Mouse (Mus musculus): Measurements from ENCODE around the gene Pon1.

Pon1 gene

GRCm38 (mm10) chr6:5177967-5178891 is 15.5 kb downstream of the Pon1 start:
- peak; percentile 55 for DNase-seq

GRCm38 (mm10) chr6:5174179-5174812 is 19.4 kb downstream of the Pon1 start:
- DNase-seq = no peak

GRCm38 (mm10) chr6:5172571-5172970 is 21.2 kb downstream of the Pon1 start:
- no peak for DNase-seq

- DNase-seq = no peak
These were observed 22.3 kb downstream of the Pon1 start for GRCm38 (mm10) chr6:5171418-5171817.

- DNase-seq = no peak
These were observed 25.6 kb downstream of the Pon1 start for GRCm38 (mm10) chr6:5168158-5168557.

GRCm38 (mm10) chr6:5167051-5167677 is 26.6 kb downstream of the Pon1 start:
- DNase-seq = peak; percentile 44

- no peak for DNase-seq
These were observed 28.9 kb downstream of the Pon1 start for GRCm38 (mm10) chr6:5164855-5165254.

GRCm38 (mm10) chr6:5163507-5164144 is 30.1 kb downstream of the Pon1 start:
- no peak for DNase-seq

GRCm38 (mm10) chr6:5162052-5162451 is 31.7 kb downstream of the Pon1 start:
- no peak for DNase-seq

GRCm38 (mm10) chr6:5159385-5159791 is 34.4 kb downstream of the Pon1 start:
- no peak for DNase-seq

GRCm38 (mm10) chr6:5156541-5157425 is 37.0 kb downstream of the Pon1 start:
- DNase-seq = no peak

GRCm38 (mm10) chr6:5155313-5155927 is 38.3 kb downstream of the Pon1 start:
- no peak for DNase-seq

GRCm38 (mm10) chr6:5154786-5155185 is 39.0 kb downstream of the Pon1 start:
- no peak for DNase-seq

- DNase-seq = no peak
These were observed 41.6 kb downstream of the Pon1 start for GRCm38 (mm10) chr6:5152185-5152584.

GRCm38 (mm10) chr6:5151171-5151570 is 42.6 kb downstream of the Pon1 start:
- DNase-seq = no peak

GRCm38 (mm10) chr6:5149941-5150340 is 43.8 kb downstream of the Pon1 start:
- no peak for DNase-seq

- DNase-seq = no peak
These were observed 46.1 kb downstream of the Pon1 start for GRCm38 (mm10) chr6:5147488-5148142.

- DNase-seq = no peak
These were observed 54.1 kb downstream of the Pon1 start for GRCm38 (mm10) chr6:5139666-5140065.

- DNase-seq = no peak
These were observed 54.7 kb downstream of the Pon1 start for GRCm38 (mm10) chr6:5138875-5139631.

GRCm38 (mm10) chr6:5136046-5136445 is 57.7 kb downstream of the Pon1 start:
- DNase-seq = no peak
